Mouse (Mus musculus) intestine, postnatal 0 days (tissue): ENCODE data around the gene Gm10775. TPM values are rescaled to one million over a fixed set of nuclear protein-coding genes. Genes with fewer than 3 reads are reported as not detected.

ENCODE experiments used
- ATAC-seq: fragments of 200-750 bp; cut with Nextera tagmentation; 2 replicates; pipeline ENCODE4 v1.8.0; 2017; ENCODE audit warnings: mild to moderate bottlenecking, moderate TSS enrichment, moderate library complexity
- H3K27ac ChIP-seq: fragments of 300-500 bp; sonication (generic); 2 replicates; pipeline ENCODE4 v1.5.1; 2014; ENCODE audit warnings: mild to moderate bottlenecking, low read depth, low read length, moderate library complexity
- H3K27me3 ChIP-seq: fragments of 300-500 bp; sonication (generic); replicated peaks from 2 replicates; pipeline ENCODE4 v1.6.1; 2014; ENCODE audit warnings: low read length, mixed read lengths; ENCODE audit not compliant: control insufficient read depth, insufficient read depth
- H3K36me3 ChIP-seq: fragments of 300-500 bp; sonication (generic); 2 replicates; pipeline ENCODE4 v1.6.1; 2014; ENCODE audit warnings: mild to moderate bottlenecking, moderate library complexity; ENCODE audit not compliant: control insufficient read depth, insufficient read depth
- H3K4me1 ChIP-seq: fragments of 300-500 bp; sonication (generic); replicated peaks from 2 replicates; pipeline ENCODE4 v1.6.1; 2014; ENCODE audit warnings: antibody characterized with exemption, low read length, mixed read lengths; ENCODE audit not compliant: control insufficient read depth, insufficient read depth
- H3K4me2 ChIP-seq: fragments of 300-500 bp; sonication (generic); replicated peaks from 2 replicates; pipeline ENCODE4 v1.6.1; 2014; ENCODE audit warnings: low read depth, mild to moderate bottlenecking, moderate library complexity
- H3K4me3 ChIP-seq: fragments of 300-500 bp; sonication (generic); 2 replicates; pipeline ENCODE4 v1.5.1; 2014; ENCODE audit warnings: low read depth, low read length
- H3K9ac ChIP-seq: fragments of 300-500 bp; sonication (generic); 2 replicates; pipeline ENCODE4 v1.6.1; 2014; ENCODE audit warnings: mild to moderate bottlenecking, low read depth, low read length
- H3K9me3 ChIP-seq: fragments of 300-500 bp; sonication (generic); 2 replicates; pipeline ENCODE4 v1.6.1; 2016; ENCODE audit warnings: mixed run types; ENCODE audit not compliant: control insufficient read depth
- CTCF ChIP-seq: sonication (generic); IDR thresholded peaks from 2 replicates; pipeline ENCODE4 v1.5.1; 2016; ENCODE audit warnings: low read depth, mild to moderate bottlenecking, control low read depth, antibody characterized with exemption, moderate library complexity
- WGBS: fragments of 180-500 bp; shearing (Covaris S2); extraction: QIAGEN DNeasy Blood & Tissue Kit; methylation state at CpG from one replicate; pipeline ENCODE4 v1.1.7; 2014; 5-methylcytosine and 5-hydroxymethylcytosine counted together
- polyA plus RNA-seq: library from polyadenylated mRNA; unstranded; fragments of >200 nt; fragmentation: Nextera tagmentation; extraction: Ambion mirVana; gene quantifications from 2 replicates; pipeline ENCODE4 v1.2.1, GENCODE M21; 2015

Gm10775 gene
- polyA plus RNA-seq, 1 experiment from 2014 or later, result not detected

- H3K36me3 ChIP-seq, result no peaks in the 10 kb centered on the region
- ATAC-seq, result peak; percentile 100
- H3K9ac ChIP-seq, result peak within 1 kb of the TSS; percentile 63
- H3K4me3 ChIP-seq, result peak within 1 kb of the TSS; percentile 81
- no peaks in the 10 kb centered on the region for H3K27me3 ChIP-seq
- WGBS, result under 1% methylated on average over 50 of the region's 50 CpGs
- peak; percentile 51 for TF ChIP-seq CTCF
- H3K4me1 ChIP-seq, result no peaks in the 10 kb centered on the region
- H3K4me2 ChIP-seq, result peak within 1 kb of the TSS; percentile 79
- H3K27ac ChIP-seq, result peak within 1 kb of the TSS; percentile 85
- H3K9me3 ChIP-seq, result no peaks in the 10 kb centered on the region
Measured at GRCm38 (mm10) chr13:65278383-65279341, 19.3 kb downstream of the Gm10775 start, which contains the start of gene Zfp369. Gene Zfp369, plus strand, starts transcription at chr13:65278814.

GRCm38 (mm10) chr13:65286771-65287170, 27.4 kb downstream of the Gm10775 start:
- Histone ChIP-seq H3K4me1 (no peaks in the 10 kb centered on the region), H3K9me3 (peaks cover 21% of the 10 kb centered on the region), H3K36me3 (peaks cover 41% of the 10 kb centered on the region), H3K4me2 (no peak overlapping the region), H3K27me3 (no peaks in the 10 kb centered on the region), H3K27ac (no peak overlapping the region), H3K9ac (no peak overlapping the region), H3K4me3 (no peak overlapping the region)
- TF ChIP-seq CTCF, result peak; percentile 26; the same call in 1 of the 2 replicates
- ATAC-seq, result no peak
- whole genome bisulfite sequencing, result 92% methylated on average over 2 of the region's 2 CpGs

GRCm38 (mm10) chr13:65296354-65296753, 37.0 kb downstream of the Gm10775 start:
- TF ChIP-seq CTCF, result no peak
- H3K4me3 ChIP-seq, result no peak overlapping the region
- H3K4me2 ChIP-seq, result no peak overlapping the region
- no peaks in the 10 kb centered on the region for H3K4me1 ChIP-seq
- H3K9me3 ChIP-seq, result peaks cover 20% of the 10 kb centered on the region
- 96% methylated on average over 4 of the region's 4 CpGs for WGBS
- peaks cover 56% of the 10 kb centered on the region for H3K36me3 ChIP-seq
- H3K9ac ChIP-seq, result no peak overlapping the region
- no peaks in the 10 kb centered on the region for H3K27me3 ChIP-seq
- no peak overlapping the region for H3K27ac ChIP-seq
- no peak for ATAC-seq

Other genes starting within 250 kb of the Gm10775 start
- gene Spata31d1c, start 226.5 kb upstream of the Gm10775 start, polyA plus RNA-seq, result not detected in 2 replicates
- gene Prss47, start 206.8 kb upstream of the Gm10775 start, polyA plus RNA-seq, result not detected in 2 replicates
- 32.2 and 34.9 TPM in 2 replicates for gene Mfsd14b, start 146.6 kb upstream of the Gm10775 start, polyA plus RNA-seq
- gene Olfr465-ps1, start 121.5 kb upstream of the Gm10775 start, polyA plus RNA-seq, result 0.07 and 0.34 TPM in 2 replicates
- gene Olfr466, start 109.3 kb upstream of the Gm10775 start, polyA plus RNA-seq, result not detected in 2 replicates
- not detected in 2 replicates for gene Nlrp4f, start 53.6 kb upstream of the Gm10775 start, polyA plus RNA-seq
- 5.4 and 5.6 TPM in 2 replicates for gene Zfp369, start 19.3 kb downstream of the Gm10775 start, polyA plus RNA-seq